Mouse (Mus musculus): ENCODE data around the gene Plekha4. TPM values are rescaled to one million over a fixed set of nuclear protein-coding genes. Genes with fewer than 3 reads are reported as not detected.
"Not testable (repeated sequence)": the region's sequence is repeated elsewhere in the genome, so short reads cannot be mapped to it uniquely, and the experiment has no call there.

Gene Plekha4
- 1.3 TPM in 2 replicates for polyA plus RNA-seq (2015; fragmentation: Nextera tagmentation; extraction: Ambion mirVana)

DNA sequence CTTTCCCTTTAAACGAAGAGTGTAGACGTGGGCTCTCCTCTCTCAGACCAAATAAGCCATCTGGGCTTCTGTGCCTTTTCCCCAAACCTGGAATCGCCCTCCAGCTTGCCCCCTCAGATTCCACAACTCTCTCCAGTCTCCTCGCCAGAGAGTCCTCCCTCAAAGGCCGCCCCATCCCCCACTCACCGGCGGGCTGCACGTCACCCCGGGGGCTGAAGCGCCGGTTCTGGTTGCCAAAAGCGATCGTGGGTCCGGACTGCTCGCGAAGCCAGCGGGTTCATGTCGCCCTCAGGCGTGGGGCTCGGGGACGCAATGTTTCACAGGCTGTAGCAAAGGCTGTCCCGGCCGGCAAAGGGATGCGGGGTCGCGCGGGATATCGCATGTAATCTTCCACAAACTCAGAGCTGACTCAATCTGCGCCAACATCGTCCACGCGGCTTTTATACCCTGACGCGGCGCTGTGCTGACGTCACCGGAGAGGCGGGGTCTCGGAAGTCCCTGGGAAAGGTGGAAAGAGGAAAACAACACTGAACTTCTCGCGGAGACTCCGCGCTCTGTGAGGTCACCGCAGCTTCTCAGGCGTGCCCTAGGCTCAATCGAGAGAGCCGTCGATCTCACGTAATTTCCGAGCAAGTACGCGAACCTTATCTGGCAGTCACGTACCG lies at the start of gene Plekha4, which contains the start of gene Ppp1r15a:
Plekha4 (plus strand) TSS at position 522 of the 665 bp plus-strand sequence.
Ppp1r15a (minus strand) TSS at position 460 of the 665 bp plus-strand sequence.
- Histone ChIP-seq H3K36me3 (replicated peaks) (no peaks in the 10 kb centered on the region), H3K9me3 (no peaks in the 10 kb centered on the region), H3K4me2 (peak within 1 kb of the TSS; percentile 83), H3K27ac (peak within 1 kb of the TSS; percentile 78), H3K9ac (peak within 1 kb of the TSS; percentile 69), H3K27me3 (replicated peaks) (no peaks in the 10 kb centered on the region), H3K4me1 (peaks cover 21% of the 10 kb centered on the region), H3K4me3 (peak within 1 kb of the TSS; percentile 61)
- peak; percentile 79 for ATAC-seq (replicated peaks)
- under 1% methylated on average over 54 of the region's 54 CpGs for WGBS

DNA sequence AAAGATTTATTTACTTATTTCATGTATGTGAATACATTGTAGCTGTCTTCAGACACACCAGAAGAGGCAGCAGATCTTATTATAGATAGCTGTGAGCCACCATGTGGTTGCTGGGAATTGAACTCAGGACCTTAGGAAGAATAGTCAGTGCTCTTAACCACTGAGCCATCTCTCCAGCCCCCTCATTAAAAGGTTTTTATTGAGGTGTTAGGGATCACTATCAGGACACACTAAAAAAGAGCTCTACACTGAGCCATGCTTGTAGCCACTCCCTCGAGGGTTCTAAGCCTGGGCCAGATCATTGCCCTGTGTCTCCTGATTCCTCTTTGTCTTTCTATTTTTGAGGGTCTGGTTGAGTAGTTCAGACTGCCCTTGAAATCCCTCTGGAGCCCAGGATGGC lies 49.7 kb upstream of the Plekha4 start:
- H3K4me1 ChIP-seq = no peaks in the 10 kb centered on the region
- H3K27ac ChIP-seq = no peak overlapping the region
- H3K9me3 ChIP-seq = no peaks in the 10 kb centered on the region
- H3K9ac ChIP-seq = no peak overlapping the region
- ATAC-seq (replicated peaks) = no peak
- WGBS = 65% methylated on average over 1 of the region's 1 CpGs
- H3K4me2 ChIP-seq = no peak overlapping the region
- H3K27me3 ChIP-seq (replicated peaks) = no peaks in the 10 kb centered on the region
- no peak overlapping the region for H3K4me3 ChIP-seq
- H3K36me3 ChIP-seq (replicated peaks) = no peaks in the 10 kb centered on the region

DNA sequence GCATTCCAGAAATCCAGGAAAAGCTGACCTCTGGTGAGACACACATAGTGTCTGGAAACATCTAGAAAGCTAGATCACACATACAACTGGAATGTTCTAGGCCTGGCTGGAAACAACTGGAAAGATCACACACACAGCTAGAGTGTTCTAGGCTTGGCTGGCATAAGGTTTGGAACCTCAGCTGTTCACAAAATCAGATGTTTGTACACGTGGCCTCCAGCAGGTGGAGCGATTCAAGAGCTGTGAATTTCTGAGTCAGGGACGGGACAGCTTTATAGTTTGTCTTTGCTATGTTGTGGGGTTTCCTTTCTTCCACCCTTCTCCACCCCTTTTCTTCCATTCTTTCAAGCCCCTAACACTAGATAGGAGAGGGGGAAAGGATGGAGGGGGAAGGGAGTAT lies 49.1 kb upstream of the Plekha4 start:
- Histone ChIP-seq H3K36me3 (replicated peaks) (no peaks in the 10 kb centered on the region), H3K9me3 (no peaks in the 10 kb centered on the region), H3K4me2 (no peak overlapping the region), H3K27me3 (replicated peaks) (no peaks in the 10 kb centered on the region), H3K27ac (no peak overlapping the region), H3K9ac (no peak overlapping the region), H3K4me1 (no peaks in the 10 kb centered on the region), H3K4me3 (no peak overlapping the region)
- 4% methylated on average over 3 of the region's 3 CpGs for whole genome bisulfite sequencing
- ATAC-seq (replicated peaks) = no peak

DNA sequence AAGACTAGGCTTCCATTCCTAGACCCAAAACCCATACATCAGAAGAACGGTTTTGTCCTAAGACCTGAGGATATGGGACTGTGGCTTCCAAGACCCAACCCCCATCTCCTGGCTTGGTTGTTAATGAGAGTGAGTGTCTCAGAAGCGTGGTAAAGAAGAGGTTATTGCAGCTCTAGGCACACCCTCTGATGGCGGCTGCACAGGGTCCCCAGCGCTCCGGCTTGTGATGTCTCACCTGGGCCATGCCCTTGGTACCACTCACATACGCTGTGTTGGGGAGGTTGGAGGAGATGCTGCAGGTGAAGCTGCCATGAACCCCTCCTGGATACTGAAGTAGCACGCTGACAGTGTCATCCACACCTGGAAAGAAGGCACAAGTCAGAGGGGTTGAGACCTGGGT lies 47.4 kb upstream of the Plekha4 start:
- ATAC-seq (replicated peaks) = no peak
- Histone ChIP-seq H3K9me3 (no peaks in the 10 kb centered on the region), H3K4me1 (no peaks in the 10 kb centered on the region), H3K4me3 (no peak overlapping the region), H3K4me2 (no peak overlapping the region), H3K36me3 (replicated peaks) (no peaks in the 10 kb centered on the region), H3K27me3 (replicated peaks) (no peaks in the 10 kb centered on the region), H3K27ac (no peak overlapping the region), H3K9ac (no peak overlapping the region)
- 94% methylated on average over 7 of the region's 7 CpGs for WGBS

DNA sequence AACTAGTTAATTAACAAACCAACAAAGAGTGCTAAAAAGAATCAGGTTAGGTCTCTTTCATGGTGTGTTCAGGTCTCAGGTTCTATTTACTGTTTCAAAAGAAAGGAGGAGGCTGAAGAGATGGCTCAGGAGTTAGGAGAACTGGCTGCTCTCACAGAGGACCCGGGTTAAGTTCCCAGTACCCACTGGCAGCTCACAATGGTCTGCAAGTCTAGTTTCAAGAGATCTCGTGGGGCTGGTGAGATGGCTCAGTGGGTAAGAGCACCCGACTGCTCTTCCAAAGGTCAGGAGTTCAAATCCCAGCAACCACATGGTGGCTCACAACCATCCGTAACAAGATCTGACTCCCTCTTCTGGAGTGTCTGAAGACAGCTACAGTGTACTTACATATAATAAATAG lies 45.8 kb upstream of the Plekha4 start:
- H3K4me1 ChIP-seq; H3K9ac ChIP-seq; H3K9me3 ChIP-seq; H3K36me3 ChIP-seq (replicated peaks); H3K4me3 ChIP-seq; ATAC-seq (replicated peaks); H3K27ac ChIP-seq; H3K4me2 ChIP-seq; H3K27me3 ChIP-seq (replicated peaks): not testable (repeated sequence)
- 80% methylated on average over 3 of the region's 4 CpGs for WGBS

DNA sequence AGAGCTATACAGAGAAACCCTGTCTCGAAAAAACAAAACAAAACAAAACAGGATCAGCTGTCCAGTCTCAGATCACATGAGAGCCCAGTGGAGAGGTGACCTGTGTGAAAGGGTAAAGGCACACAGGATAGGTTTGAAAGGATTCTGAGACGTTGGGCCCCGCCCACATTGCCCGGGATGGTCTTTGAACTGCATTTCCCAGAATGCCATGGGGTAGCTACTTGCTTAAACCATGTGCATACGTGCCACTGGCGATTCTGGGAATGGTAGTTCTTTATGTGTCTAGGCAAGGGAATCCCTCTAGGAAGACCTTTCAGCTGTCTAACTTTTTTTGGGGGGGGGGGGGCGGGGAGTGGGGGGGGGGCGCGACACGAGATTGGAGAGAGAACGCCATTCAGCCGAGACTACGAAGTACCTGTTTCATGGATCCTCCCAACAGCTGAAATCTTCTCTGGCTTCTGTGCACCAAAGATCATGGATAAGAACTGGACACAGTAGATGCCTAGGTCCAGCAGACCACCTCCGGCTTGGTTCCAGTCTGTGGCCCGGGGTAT lies 44.7 kb upstream of the Plekha4 start, which contains the start of gene Tulp2:
Tulp2 (plus strand) TSS at position 504 of the 554 bp plus-strand sequence.
- H3K27ac ChIP-seq = no peak within 1 kb of the TSS
- no peak within 1 kb of the TSS for H3K4me3 ChIP-seq
- no peaks in the 10 kb centered on the region for H3K27me3 ChIP-seq (replicated peaks)
- H3K4me2 ChIP-seq = no peak within 1 kb of the TSS
- H3K9me3 ChIP-seq = no peaks in the 10 kb centered on the region
- no peak within 1 kb of the TSS for H3K9ac ChIP-seq
- ATAC-seq (replicated peaks) = peak; percentile 86
- 47% methylated on average over 15 of the region's 15 CpGs for WGBS
- H3K36me3 ChIP-seq (replicated peaks) = no peaks in the 10 kb centered on the region
- H3K4me1 ChIP-seq = no peaks in the 10 kb centered on the region

DNA sequence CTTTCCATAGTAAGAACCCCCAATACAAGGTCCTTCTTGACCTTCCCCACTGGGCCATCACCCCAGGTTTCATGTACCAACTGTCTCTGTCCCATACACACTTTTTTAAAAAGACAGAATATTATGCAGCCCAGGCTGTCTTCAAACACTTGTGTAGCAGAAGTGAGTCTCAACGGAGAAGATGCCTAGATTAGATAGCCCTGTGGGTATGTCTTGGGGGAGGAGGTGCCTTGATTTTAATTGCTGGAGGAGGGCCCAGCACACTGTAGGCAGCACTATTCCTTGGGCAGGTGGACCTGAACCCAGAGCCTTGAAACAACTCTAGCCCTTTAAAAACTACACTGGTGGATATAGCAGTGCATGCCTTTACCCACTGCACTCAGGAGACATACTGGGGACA lies 44.0 kb upstream of the Plekha4 start:
- no peaks in the 10 kb centered on the region for H3K4me1 ChIP-seq
- no peak for ATAC-seq (replicated peaks)
- H3K4me2 ChIP-seq = no peak overlapping the region
- H3K9ac ChIP-seq = no peak overlapping the region
- H3K27ac ChIP-seq = no peak overlapping the region
- no peaks in the 10 kb centered on the region for H3K27me3 ChIP-seq (replicated peaks)
- no peak overlapping the region for H3K4me3 ChIP-seq
- 95% methylated on average over 1 of the region's 1 CpGs for WGBS
- H3K36me3 ChIP-seq (replicated peaks) = no peaks in the 10 kb centered on the region
- H3K9me3 ChIP-seq = no peaks in the 10 kb centered on the region

DNA sequence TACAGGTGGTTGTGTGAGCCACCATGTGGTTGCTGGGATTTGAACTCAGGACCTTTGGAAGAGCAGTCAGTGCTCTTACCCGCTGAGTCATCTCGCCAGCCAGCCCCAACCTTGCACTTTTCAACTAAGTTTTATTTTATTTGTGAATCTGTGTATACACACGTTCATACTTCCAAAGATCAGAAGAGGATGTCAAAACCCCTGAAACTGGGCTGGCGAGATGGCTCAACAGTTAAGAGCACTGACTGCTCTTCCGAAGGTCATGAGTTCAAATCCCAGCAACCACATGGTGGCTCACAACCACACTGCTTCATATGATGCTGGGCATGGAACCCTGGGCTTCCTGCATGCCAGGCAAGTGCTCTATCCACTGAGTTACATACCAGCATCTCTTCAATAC lies 41.1 kb upstream of the Plekha4 start:
- H3K27ac ChIP-seq; H3K4me2 ChIP-seq; H3K36me3 ChIP-seq (replicated peaks); H3K9me3 ChIP-seq; H3K9ac ChIP-seq; ATAC-seq (replicated peaks); H3K4me3 ChIP-seq; H3K27me3 ChIP-seq (replicated peaks): not testable (repeated sequence)
- H3K4me1 ChIP-seq = peaks cover 13% of the 10 kb centered on the region; the same call in 1 of the 2 replicates
- 95% methylated on average over 5 of the region's 5 CpGs for WGBS

DNA sequence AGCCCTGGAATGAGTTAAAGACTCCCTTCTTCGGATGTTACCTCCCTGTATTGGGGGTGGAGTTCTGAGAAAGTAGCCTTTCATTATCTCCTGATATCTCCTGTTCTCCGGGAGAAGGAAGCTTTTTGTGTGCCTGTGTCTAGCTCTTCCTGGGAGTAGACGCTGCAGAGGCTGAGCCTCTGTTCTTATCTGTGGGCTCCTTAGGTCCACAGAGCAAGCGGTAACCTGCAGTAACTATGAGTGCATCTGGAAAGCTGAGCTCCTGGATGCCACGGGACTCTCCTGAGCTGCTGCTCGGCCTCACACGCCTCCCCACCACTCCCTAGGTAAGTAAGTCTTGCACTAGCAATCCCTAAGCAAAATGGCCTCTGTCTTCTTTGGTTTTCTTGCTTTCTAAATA lies 40.0 kb upstream of the Plekha4 start:
- WGBS = 85% methylated on average over 7 of the region's 7 CpGs
- Histone ChIP-seq H3K36me3 (replicated peaks) (no peaks in the 10 kb centered on the region), H3K27ac (no peak overlapping the region), H3K9ac (no peak overlapping the region), H3K27me3 (replicated peaks) (no peaks in the 10 kb centered on the region), H3K4me3 (no peak overlapping the region), H3K4me2 (no peak overlapping the region), H3K4me1 (peaks cover 17% of the 10 kb centered on the region; the same call in 1 of the 2 replicates), H3K9me3 (no peaks in the 10 kb centered on the region)
- no peak for ATAC-seq (replicated peaks)

DNA sequence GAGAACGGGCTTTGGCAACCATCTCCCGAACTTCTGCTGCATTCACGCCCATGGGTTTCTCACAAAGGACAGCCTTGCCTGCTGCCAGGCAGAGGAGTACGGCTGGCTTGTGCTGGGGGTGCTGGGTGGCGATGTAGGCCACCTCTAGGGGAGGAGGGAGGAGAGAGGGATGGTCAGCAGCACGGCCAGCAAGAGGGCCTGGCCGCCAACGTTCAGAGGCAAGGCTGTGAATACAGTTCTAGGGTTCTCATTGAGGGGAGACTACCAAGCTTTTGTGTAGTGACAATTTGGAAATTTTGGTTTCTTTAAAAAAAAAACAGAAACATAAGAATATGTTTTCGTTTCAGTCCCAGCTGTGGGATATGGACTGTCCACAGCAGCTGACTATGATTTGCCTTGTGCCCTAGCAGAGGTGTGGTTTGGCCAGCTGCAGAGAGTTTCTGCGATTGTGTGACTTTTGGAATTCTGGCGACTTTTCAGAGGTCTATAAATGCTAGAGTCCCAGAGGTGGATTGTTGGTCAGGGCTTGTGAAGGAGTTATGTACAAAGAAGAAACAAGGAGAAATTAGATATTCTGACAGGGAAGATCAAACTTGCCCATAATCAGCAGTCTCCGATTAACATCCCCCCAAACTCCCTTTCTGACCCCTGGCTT lies 39.2 kb upstream of the Plekha4 start, which contains the start of gene Gm45808:
Gm45808 (minus strand) TSS at position 51 of the 655 bp plus-strand sequence.
- H3K4me1 ChIP-seq = peaks cover 17% of the 10 kb centered on the region; the same call in 1 of the 2 replicates
- no peaks in the 10 kb centered on the region for H3K36me3 ChIP-seq (replicated peaks)
- no peak for ATAC-seq (replicated peaks)
- 84% methylated on average over 12 of the region's 12 CpGs for WGBS
- no peak within 1 kb of the TSS for H3K27ac ChIP-seq
- H3K9ac ChIP-seq = no peak within 1 kb of the TSS
- H3K4me2 ChIP-seq = no peak within 1 kb of the TSS
- H3K27me3 ChIP-seq (replicated peaks) = no peaks in the 10 kb centered on the region
- H3K9me3 ChIP-seq = no peaks in the 10 kb centered on the region
- H3K4me3 ChIP-seq = no peak within 1 kb of the TSS

DNA sequence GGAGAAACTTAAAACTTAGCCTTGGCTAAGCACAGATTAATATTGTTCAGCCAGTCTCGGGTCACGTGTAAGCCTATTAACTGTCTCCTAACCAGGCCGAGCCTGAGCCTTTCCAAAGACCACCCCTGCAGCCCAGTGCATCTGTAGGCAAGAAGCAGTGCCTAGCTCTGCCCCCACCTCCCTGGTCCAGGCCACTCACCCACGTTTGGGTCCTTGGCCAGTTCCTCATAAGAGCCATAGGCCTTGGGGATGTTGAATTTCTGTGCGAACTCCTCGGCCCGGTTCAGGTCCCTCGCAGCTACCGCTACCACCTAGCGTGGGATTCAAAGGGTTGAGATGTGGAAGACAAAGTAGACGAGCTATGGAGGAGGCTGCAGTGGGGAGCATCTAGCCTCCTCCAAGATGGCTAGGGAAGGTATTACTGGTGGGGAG lies 38.3 kb upstream of the Plekha4 start:
- peak overlapping the region; percentile 81 for H3K27ac ChIP-seq
- no peaks in the 10 kb centered on the region for H3K36me3 ChIP-seq (replicated peaks)
- H3K4me2 ChIP-seq = peak overlapping the region; percentile 56
- H3K27me3 ChIP-seq (replicated peaks) = no peaks in the 10 kb centered on the region
- H3K9ac ChIP-seq = peak overlapping the region; percentile 22
- H3K4me3 ChIP-seq = peak overlapping the region; percentile 32
- H3K9me3 ChIP-seq = no peaks in the 10 kb centered on the region
- H3K4me1 ChIP-seq = peaks cover 17% of the 10 kb centered on the region; the same call in 1 of the 2 replicates
- WGBS = 14% methylated on average over 11 of the region's 11 CpGs
- peak; percentile 77 for ATAC-seq (replicated peaks)
